Mouse (Mus musculus) limb, embryonic 14.5 days (tissue): ENCODE data around the gene Phf1. TPM values are rescaled to one million over a fixed set of nuclear protein-coding genes. Genes with fewer than 3 reads are reported as not detected.

ENCODE experiments used
- ATAC-seq: fragments of 200-750 bp; cut with Nextera tagmentation; 2 replicates; pipeline ENCODE4 v1.8.0; 2017; ENCODE audit warnings: low read depth, moderate number of reproducible peaks, moderate TSS enrichment; ENCODE audit not compliant: low FRiP score
- DNase-seq: peaks from one replicate; pipeline ENCODE4 v3.0.0-alpha.2; 2015; ENCODE audit warnings: low spot score
- H3K27ac ChIP-seq: fragments of 300-500 bp; sonication (generic); replicated peaks from 2 replicates; pipeline ENCODE4 v1.5.1; 2014; ENCODE audit warnings: low read depth, mild to moderate bottlenecking, low read length, moderate library complexity, mixed read lengths
- H3K27me3 ChIP-seq: fragments of 300-500 bp; sonication (generic); 2 replicates; pipeline ENCODE4 v1.6.1; 2014; ENCODE audit warnings: low read length, mixed read lengths; ENCODE audit not compliant: control insufficient read depth, insufficient read depth
- H3K36me3 ChIP-seq: fragments of 300-500 bp; sonication (generic); 2 replicates; pipeline ENCODE4 v1.6.1; 2014; ENCODE audit warnings: mild to moderate bottlenecking, low read length, moderate library complexity, mixed read lengths; ENCODE audit not compliant: control insufficient read depth, insufficient read depth
- H3K4me1 ChIP-seq: fragments of 300-500 bp; sonication (generic); 2 replicates; pipeline ENCODE4 v1.6.1; 2014; ENCODE audit warnings: antibody characterized with exemption, low read length, mixed read lengths; ENCODE audit not compliant: control insufficient read depth, insufficient read depth
- H3K4me2 ChIP-seq: fragments of 300-500 bp; sonication (generic); replicated peaks from 2 replicates; pipeline ENCODE4 v1.6.1; 2014; ENCODE audit warnings: low read depth, mild to moderate bottlenecking, low read length, moderate library complexity; ENCODE audit not compliant: severe bottlenecking
- H3K4me3 ChIP-seq: fragments of 300-500 bp; sonication (generic); replicated peaks from 2 replicates; pipeline ENCODE4 v1.5.1; 2014; ENCODE audit warnings: low read length
- H3K9ac ChIP-seq: fragments of 300-500 bp; sonication (generic); 2 replicates; pipeline ENCODE4 v1.6.1; 2014; ENCODE audit warnings: mild to moderate bottlenecking, low read depth, low read length, moderate library complexity; ENCODE audit not compliant: severe bottlenecking
- H3K9me3 ChIP-seq: fragments of 300-500 bp; sonication (generic); 2 replicates; pipeline ENCODE4 v1.6.1; 2016; ENCODE audit warnings: low read length; ENCODE audit not compliant: control insufficient read depth
- POLR2A ChIP-seq: fragments of 200-500 bp; IDR thresholded peaks from 2 replicates; pipeline ENCODE4 v1.8.0; 2012; ENCODE audit warnings: inconsistent platforms, mild to moderate bottlenecking, moderate library complexity, borderline replicate concordance; ENCODE audit not compliant: insufficient read depth, insufficient read length; ENCODE audit errors: extremely low read depth
- WGBS: fragments of 180-500 bp; shearing (Covaris S2); extraction: QIAGEN DNeasy Blood & Tissue Kit; methylation state at CpG from one replicate; pipeline ENCODE4 v1.1.7; 2014; 5-methylcytosine and 5-hydroxymethylcytosine counted together
- polyA plus RNA-seq, 2 experiments: library from polyadenylated mRNA; depleted of rRNA in 1 of 2; stranded (reverse) in 1 of 2; unstranded in 1 of 2; fragments of >200 nt; fragmentation: Nextera tagmentation in 1 of 2; extraction: Ambion mirVana in 1 of 2; gene quantifications; 2 replicates each; pipeline versions ENCODE4 v1.2.1 to v1.2.3; 2012 to 2014

Phf1 gene
- polyA plus RNA-seq, 2 experiments = 12.8 to 56.6 TPM

DNA sequence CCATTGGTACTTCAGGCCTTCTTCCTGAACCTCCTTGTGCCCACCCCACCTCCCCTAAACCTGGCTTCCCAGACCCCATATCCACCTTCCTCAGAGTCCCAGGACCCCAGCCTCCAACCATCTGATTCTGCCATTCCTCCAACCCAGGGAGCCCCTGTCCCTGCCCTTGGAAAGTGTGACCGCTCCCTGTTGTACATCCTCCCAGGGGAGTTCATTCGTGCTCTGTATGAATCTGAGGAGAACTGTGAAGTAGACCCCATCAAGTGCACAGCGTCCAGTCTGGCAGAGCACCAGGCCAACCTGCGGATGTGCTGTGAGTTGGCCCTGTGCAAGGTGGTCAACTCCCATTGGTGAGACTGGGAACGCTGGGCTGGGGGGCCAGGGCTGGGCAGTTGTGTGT, 25.0 kb downstream of the Phf1 start:
- Histone ChIP-seq H3K36me3 (peaks cover 83% of the 10 kb centered on the region), H3K4me1 (peaks cover 13% of the 10 kb centered on the region), H3K27me3 (no peaks in the 10 kb centered on the region), H3K27ac (no peak overlapping the region), H3K4me2 (no peak overlapping the region), H3K9ac (no peak overlapping the region), H3K4me3 (no peak overlapping the region), H3K9me3 (no peaks in the 10 kb centered on the region)
- no peak for DNase-seq
- TF ChIP-seq POLR2A = no peak
- WGBS = 97% methylated on average over 5 of the region's 5 CpGs
- ATAC-seq = no peak

DNA sequence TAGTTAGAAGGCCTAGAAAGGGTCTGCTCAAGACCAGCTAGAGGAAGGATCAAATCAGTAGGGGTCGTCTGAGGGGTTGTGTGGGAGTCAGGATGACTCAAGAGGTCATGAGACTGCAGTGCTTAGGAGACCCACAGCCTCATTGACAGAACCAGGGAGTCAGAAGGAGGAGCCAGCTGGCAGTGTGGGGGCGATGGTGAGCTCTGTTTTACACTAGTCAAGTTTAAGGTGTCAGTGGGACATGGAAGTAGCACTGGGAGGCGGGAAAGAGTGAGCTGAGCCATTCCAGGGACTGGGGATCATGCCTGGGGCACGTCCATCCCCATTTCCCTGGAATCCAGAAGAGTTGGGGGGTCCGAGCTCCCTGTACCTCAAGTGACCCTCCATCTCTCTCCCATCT, 26.0 kb downstream of the Phf1 start:
- Histone ChIP-seq H3K27ac (no peak overlapping the region), H3K4me3 (no peak overlapping the region), H3K9ac (no peak overlapping the region), H3K27me3 (no peaks in the 10 kb centered on the region), H3K4me1 (peaks cover 3% of the 10 kb centered on the region; the same call in 1 of the 2 replicates), H3K4me2 (no peak overlapping the region), H3K36me3 (peaks cover 89% of the 10 kb centered on the region), H3K9me3 (no peaks in the 10 kb centered on the region)
- ATAC-seq (no peak), DNase-seq (no peak)
- WGBS = 48% methylated on average over 5 of the region's 5 CpGs
- TF ChIP-seq POLR2A = no peak

DNA sequence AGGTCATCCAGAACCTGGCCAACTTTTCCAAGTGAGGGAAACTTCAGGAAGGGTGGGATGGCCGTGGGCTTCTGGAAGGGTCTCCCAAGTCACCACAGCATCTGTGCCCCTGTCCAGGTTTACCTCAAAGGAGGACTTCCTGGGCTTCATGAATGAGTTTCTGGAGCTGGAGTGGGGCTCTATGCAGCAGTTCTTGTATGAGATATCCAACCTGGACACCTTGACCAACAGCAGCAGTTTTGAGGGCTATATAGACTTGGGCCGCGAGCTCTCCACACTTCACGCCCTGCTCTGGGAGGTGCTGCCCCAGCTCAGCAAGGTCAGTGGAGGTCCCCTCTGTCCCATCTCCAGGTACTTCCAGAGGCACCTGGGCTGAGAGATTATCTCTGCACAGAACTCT, 27.0 kb downstream of the Phf1 start:
- no peak overlapping the region for H3K9ac ChIP-seq
- TF ChIP-seq POLR2A = no peak
- no peaks in the 10 kb centered on the region for H3K9me3 ChIP-seq
- WGBS = 98% methylated on average over 4 of the region's 4 CpGs
- DNase-seq = no peak
- ATAC-seq = no peak
- H3K27me3 ChIP-seq = no peaks in the 10 kb centered on the region
- H3K4me1 ChIP-seq = no peaks in the 10 kb centered on the region
- H3K27ac ChIP-seq = no peak overlapping the region
- peaks cover 95% of the 10 kb centered on the region for H3K36me3 ChIP-seq
- H3K4me2 ChIP-seq = no peak overlapping the region
- no peak overlapping the region for H3K4me3 ChIP-seq

DNA sequence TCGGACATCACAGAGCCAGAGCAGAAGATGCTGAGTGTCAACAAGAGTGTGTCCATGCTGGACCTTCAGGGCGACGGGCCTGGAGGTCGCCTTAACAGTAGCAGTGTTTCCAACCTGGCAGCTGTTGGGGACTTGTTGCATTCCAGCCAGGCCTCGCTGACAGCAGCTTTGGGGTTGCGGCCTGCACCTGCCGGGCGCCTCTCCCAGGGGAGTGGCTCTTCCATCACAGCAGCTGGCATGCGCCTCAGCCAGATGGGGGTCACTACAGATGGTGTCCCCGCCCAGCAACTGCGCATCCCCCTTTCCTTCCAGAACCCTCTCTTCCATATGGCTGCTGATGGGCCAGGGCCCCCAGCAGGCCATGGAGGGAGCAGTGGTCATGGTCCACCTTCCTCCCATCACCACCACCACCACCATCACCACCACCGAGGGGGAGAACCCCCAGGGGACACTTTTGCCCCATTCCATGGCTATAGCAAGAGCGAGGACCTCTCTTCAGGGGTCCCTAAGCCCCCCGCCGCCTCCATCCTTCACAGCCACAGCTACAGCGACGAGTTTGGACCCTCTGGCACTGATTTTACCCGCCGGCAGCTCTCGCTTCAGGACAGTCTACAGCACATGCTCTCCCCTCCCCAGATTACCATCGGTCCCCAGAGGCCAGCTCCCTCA, 28.9 kb downstream of the Phf1 start:
- Histone ChIP-seq H3K27ac (no peak overlapping the region), H3K36me3 (peaks cover 95% of the 10 kb centered on the region), H3K27me3 (no peaks in the 10 kb centered on the region), H3K4me3 (no peak overlapping the region), H3K9ac (no peak overlapping the region), H3K4me2 (no peak overlapping the region), H3K9me3 (no peaks in the 10 kb centered on the region), H3K4me1 (no peaks in the 10 kb centered on the region)
- 0 out of 2 replicates have a peak, but pooled peaks have one; percentile 11 for ATAC-seq
- no peak for DNase-seq
- no peak for TF ChIP-seq POLR2A
- WGBS = 93% methylated on average over 19 of the region's 21 CpGs

DNA sequence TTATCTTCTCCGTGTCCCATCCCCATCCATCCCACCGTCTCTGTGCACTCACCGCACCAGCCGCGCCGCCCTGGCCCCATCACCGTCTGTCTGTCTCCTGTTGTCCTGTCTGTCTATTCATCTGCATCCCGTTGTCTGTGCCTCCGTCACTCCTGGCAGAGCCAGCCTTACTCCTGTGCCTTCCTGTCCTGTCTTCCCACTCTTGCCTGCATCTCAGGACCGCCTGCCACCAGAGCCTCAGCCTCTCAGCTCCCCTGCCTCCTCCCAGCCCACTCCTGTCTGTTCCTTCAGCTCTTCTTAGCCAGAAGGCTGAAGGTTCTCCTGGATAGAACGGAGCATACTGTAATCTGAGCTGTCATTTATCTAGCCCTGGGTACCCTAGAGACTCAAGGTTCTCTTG, 34.1 kb downstream of the Phf1 start:
- no peak for TF ChIP-seq POLR2A
- no peak for DNase-seq
- Histone ChIP-seq H3K4me2 (no peak overlapping the region), H3K4me3 (no peak overlapping the region), H3K9me3 (no peaks in the 10 kb centered on the region), H3K9ac (no peak overlapping the region), H3K27me3 (no peaks in the 10 kb centered on the region), H3K4me1 (peaks cover 10% of the 10 kb centered on the region), H3K27ac (no peak overlapping the region), H3K36me3 (peaks cover 66% of the 10 kb centered on the region)
- ATAC-seq = no peak
- 90% methylated on average over 11 of the region's 11 CpGs for WGBS
